Mouse (Mus musculus) thymus, adult 18-20 months (tissue): Measurements from ENCODE around the gene E2f8.

ENCODE experiments used
- DNase-seq, 2 experiments: peaks; one replicate each; pipeline ENCODE4 v3.0.0; 2022; ENCODE audit warnings: mixed read lengths in 2 of 2

Gene E2f8

DNA sequence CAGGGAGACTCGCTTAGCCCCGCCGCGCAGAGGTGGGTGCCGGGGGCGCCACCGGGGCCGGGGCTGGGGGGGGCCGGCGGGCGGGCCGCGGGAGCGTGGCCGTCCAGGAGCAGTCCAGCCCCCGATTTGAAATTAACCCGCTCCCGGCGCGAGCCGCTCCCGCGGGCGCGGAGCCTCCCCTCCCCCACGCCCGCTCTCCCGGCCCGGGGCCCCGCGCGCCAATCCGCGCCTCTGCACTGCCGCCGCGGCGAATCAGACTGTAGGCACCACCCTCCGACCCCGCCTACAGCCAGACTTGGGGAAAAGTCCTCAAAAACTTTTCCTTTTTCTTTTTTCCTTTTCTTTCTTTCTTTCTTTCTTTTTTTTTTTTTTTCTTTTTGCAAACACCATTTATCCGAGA is at the start of gene E2f8:
E2f8 (minus strand) TSS at position 111 of the 400 bp plus-strand sequence.
- DNase-seq = peak; percentile 64 to 65

DNA sequence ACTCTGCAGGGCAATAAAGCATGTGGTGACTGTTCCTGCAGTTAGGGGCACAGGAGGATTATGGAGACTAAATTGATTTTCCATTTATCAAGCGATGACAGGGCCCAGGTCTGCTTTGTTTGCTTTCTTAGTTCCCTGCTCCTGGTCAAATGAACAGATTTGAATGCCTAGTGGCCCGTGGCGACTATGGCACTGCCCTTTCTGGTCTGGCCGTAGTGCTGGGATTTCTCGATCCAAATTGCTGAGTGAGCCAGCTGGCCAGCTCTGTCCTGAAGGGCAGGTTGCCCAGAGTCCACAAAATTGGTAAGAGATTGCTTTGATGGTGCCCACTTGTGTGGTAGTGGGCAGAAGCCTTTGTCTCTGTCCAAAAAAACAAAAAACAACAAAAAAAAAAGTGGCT is 49.0 kb upstream of the E2f8 start:
- DNase-seq = no peak

DNA sequence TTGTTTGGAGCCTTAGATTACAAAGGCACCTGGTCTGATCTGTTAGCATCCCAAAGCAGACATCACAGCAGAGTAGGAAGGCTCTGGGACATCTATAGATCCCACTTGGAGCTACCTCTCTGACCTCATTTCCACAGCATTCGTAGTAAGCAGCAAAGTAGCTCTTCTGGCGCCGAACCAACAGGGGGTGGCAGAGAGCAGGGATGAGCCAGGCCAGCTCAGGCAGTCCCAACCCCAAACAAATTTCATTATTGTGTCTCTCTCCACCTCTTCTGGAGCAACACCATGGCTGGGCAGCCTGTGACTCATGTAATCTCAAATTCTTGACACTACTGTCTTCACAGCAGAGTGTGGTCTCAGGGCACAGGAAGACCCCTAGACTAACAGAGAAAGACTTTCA is 47.0 kb upstream of the E2f8 start:
- peak; percentile 19 to 30 for DNase-seq

DNA sequence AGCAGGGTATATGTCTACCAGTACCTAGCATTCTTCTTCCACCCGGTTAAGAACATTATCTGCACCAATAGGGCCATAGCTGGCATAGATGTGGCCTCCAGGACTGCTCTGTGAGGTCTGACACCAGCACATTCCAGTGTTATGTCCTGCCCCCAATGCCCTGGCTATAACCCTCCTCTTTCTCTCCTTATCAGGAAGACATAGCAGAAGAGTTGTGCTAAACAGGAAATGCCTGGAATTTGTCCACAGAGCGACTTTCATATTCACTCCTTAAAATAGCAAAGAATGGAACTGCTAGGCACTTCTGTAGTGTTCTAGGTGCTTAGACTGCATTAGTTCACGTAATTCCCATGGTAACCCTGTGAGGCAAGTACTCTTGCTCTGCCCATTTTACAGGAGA is 43.8 kb upstream of the E2f8 start:
- DNase-seq = no peak

DNA sequence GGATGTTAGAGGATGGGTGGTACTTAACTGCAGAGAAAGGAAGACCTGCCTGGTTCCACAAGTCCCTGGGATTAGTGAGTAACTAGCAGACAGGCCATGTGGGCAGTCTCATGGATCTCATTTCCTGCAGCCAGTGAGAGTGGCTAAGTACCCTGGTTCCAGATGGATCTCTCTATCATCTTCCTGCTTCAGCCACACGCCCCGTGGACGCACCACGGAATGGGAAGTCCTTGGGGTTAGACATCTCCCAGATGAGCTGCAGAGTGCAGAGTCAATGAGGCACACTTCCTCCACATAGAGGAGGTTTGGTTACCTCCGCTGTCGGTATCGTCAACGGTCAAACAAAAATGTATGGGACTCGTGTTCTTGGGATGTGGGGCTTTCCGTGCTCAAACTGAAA is 42.2 kb upstream of the E2f8 start:
- no peak for DNase-seq

DNA sequence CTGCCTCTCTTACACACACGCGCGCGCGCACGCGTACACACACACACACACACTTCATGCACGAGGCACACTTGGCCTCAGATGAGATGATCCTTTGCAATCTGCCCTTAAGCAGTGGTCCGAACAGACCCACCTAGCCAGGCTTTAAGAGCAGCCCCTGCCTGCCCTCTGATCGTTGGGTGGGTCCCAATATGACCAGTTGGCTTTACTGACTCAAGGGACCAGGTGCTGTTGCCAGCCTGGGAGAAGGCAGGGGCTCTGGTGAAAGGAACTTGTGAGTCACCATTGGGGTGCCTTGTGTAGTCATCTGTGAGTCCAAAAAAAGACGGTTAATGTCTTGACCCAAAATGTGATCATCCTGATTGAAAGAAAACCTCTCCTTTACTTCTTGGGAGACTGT is 37.0 kb upstream of the E2f8 start:
- no peak for DNase-seq

DNA sequence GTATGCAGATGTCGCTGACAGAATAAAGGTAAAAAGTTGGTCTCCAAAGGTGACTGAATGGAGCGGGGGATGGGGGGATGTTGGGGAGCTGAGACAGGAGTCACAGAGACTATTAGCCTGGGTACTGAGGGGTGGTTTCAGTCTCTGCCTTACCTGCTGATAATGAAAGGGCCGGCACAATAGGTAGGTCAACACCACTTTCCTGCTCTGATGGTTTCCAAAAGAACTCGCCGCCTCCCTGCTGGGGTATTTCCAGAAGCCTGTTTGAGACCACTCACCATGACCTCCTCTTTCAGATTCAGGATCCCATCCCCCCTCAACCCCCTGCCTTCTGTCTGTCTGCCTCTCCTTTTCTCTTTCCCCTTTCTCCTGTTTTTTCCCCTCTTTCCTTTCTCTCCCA is 36.6 kb upstream of the E2f8 start:
- DNase-seq = no peak

DNA sequence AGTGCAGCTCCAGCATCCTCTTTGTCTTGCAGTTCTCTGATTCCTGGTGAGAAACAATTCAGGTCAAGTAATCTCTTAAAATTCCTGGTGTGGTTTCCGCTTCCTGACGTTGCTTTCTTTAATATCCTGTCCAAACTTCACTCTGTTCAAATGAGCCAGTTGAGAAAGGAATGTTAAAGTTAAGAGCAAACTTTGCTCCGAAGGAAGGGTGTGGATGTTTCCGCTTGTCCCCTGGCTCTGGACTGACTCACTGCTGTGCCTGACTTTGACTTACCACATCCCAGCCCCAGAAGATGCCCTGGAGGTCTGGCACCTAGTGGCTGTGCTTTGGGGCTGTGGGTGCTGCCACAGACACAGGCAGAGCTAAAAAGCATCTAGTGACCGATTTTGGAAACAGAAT is 36.1 kb upstream of the E2f8 start:
- DNase-seq = no peak

DNA sequence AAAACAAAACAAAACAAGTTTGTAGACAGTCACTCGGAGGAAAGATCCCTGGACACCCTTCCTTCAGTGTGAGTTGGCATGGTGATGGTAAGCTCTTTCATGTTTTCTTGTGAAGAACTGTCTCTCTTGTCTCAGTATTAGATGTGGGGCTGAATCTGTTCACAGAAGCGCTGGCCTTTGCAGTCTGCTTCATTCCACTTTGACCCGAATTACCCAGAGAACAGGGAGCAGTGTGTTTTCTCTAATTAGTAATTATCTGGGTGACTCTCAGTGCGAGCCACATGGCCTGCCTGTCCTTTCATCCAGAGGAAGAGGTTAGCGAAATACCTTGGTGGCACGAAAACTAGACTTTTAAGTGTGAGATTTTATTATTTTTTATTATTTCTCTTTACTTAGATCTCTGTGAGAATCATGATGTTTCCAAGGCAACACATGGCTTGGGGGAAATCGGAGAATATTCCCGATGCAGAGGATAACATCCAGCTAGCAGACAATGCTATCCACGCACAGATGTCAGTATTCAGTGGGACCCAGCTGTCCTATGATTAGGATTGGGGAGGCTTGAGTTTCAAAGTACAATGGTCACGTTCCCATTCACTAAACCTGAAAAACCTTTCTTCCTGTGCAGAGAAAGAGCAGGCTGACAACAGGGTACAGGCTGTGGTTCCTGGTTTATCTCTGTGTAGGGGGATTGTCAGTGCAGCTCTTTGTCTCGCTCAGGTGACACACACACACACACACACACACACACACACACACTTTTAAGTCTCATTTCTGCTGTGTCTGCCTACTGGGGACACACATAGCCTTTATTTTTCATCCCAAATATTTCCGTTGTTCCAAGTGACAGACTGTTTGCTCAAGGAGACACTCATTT is 33.5 kb upstream of the E2f8 start:
- no peak for DNase-seq

DNA sequence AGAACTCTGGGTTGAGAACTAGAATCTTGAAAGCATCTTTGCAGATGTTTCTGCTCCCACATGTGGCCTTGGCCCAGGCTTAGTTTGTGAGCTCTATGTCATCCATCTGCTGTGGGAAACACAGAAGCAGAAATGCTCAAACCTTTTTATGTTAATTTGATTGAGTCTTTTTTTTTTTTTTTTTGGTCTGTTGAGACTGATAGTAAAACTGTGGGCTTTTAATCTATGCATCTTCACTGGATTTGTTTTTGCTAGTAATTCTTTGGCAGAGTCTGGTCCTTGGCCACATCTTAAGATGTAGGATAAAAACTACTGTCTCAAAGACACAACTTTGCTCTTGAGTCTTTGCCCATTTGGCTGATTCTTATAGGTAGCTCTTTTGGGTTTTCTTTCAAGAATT is 29.8 kb upstream of the E2f8 start:
- DNase-seq = no peak

DNA sequence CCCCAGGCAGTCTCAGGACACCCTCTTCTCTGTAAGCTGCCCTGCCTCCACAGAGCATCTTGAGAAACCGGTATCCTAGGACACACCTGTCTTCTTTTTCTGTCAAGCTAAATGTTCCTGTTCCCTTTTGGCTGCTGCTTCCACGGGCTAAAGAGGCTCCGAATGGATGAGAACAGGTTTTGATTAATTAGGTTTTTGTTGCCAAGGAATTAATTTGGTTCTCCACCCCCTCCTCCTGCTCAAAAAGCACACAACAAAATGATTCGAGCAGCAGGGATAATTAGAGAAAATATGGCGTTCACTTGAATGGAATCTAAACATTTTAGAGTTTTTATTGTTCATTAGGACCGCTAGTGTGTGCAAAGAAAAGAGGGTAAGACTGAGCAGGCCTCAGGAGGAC is 28.9 kb upstream of the E2f8 start:
- no peak for DNase-seq

DNA sequence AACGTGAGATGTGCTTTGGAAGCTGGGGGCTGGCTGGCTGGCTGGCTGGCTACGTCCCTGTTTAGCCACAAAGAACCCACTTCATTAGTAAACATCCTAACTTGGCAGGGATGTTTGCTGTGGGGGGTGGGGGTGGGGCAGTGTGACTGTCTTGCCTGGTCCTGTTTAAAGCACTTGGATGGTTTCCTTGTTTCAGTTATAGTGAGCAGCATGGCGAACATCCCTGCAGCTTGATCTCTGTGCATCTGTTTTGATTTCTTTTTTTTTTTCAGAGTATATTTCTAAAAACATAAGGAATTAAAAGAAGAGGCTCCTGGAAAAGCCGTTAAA is 27.9 kb upstream of the E2f8 start:
- DNase-seq = no peak

DNA sequence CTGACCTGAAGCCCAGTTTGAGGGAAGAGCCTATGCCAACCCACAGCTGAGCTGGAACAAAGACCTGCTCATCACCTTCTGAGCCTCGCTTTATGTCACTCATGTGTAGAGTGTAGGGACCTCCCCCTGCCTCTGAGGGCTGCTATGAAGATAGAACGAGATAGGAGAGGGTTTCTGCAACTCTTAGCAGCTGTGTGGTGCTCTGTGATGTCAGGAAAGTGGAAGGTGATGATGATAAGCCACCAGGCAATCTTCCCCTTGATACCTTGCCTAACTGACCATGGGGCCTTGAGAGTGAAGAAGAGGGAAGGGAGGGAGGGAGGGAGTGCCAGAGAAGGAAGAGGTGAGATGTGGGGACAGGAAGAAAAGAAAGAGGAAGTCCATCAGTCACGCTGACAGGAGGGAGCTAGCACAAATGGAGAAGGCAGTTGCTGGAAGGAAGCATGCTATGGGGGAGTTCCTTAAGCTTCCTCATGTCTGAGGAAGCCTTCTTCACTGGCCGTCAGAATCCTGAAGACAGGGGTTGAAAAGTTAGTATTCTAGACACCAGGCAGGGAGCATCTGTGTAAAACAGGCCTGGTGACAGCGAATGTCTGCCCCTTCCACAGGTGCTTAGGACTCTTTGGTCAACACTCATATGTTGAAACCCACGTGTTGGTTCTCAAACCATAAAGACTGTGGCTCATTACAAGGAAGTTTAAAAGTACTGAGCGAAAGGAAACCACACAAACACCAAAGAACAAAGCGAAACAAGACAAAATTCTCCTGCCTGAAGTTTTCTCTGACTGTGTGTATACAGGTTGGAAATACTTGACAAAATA is 27.3 kb upstream of the E2f8 start, which contains the start of gene Nav2:
Nav2 (plus strand) TSS at position 196 of the 821 bp plus-strand sequence.
- peak in 1 of 2 experiments; percentile 19 for DNase-seq

DNA sequence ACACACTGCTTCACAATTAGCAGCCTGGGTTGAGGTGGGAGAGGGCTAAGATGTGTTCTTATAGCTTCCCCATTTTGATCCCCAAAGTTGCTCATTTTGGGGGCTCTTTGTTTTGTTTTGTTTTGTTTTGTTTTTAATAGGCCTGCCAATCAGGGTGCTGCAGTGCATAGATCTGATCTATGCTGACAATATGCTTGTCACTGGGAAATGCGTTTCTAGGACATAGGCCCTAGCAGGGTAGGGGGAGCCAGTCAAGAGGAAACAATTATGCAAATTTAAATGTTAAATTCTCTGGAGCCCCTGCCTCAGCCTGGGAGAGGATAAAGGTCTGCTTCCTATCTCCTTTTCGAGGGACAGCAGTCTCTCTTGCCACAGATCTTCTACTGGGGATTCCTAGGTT is 21.1 kb upstream of the E2f8 start:
- DNase-seq = no peak

DNA sequence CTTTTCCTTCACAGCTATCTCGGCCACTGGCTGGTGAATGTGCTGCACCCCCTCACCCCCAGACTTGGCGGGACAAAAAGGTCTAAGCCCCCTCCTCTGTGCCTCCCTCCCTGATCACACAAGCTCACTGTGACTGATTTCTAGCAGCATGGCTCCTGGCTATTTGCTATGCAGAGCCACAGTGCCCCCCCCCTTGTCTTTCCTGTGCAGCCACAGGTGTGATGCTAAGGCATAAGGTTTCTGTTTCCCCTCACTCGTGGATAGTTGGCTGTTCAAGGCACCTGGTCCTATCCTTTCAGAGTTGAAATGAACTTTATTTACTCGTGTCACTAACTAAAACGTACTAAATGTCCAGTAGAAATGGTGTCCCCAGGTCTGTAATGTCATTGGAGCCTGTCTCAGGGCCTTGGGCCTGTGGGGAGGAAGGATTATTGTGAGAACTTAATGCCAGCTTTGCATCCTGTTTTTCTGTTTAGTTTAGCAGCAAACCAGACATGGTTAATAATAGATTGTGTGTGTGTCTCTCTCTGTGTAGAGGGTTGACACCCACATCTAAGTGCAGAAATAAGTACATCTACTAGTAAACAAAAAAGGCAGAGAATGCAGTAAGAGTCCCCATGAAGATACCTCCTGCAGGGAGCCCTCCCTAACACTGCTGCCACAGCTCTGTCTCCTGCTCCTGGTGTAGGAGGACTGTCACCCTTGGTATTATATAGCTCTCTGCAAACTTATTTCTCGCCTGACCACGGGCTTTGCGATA is 19.2 kb upstream of the E2f8 start:
- no peak for DNase-seq

DNA sequence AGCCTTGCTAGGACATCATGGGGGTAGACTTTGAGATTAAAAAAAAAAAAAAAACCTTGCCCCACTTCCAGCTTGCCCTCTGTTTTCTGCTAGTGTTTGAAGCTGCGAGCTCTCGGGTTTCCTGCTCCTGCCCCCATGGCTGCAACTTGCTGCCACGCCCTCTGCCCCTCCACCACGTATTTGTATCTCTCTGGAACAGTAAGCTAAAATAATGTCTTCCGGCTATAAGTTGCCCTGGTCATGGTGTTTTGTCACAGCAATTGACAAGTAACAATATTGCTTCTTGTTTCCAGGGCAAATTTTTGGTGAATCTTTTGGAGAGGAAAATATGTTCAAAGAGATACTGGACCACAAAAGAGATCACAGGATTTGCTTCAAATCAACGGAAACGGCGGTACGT is 17.0 kb upstream of the E2f8 start:
- DNase-seq = no peak

DNA sequence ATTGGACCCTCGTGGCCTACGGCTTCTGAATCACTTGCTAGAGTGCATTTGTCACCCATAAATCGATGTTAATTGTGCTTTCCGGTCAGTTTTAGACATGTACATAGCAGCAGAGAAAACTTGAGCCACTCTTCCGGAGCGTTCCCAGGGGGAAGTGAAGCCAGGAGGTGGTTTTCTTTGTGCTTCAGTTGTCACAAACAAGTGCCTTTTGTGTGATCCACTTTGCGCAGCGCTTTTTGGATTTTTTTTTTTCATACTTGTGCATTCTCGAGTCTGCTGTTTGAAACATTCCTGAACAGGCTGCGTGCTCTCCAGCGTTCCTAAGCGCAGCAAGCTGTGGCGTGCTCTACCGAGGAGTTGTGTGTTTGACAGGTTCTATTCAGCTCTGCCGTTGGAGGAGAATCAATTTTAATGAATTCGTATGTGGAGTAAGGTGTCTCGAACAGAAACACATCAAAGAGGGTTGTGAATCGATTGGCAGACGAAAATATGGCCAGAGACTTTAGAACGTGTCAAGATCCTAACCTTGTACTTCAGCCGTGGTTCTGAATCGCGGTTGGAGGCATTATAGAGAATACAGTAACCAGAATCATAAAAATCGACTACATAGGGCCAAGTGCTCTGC is 16.3 kb upstream of the E2f8 start:
- no peak for DNase-seq

DNA sequence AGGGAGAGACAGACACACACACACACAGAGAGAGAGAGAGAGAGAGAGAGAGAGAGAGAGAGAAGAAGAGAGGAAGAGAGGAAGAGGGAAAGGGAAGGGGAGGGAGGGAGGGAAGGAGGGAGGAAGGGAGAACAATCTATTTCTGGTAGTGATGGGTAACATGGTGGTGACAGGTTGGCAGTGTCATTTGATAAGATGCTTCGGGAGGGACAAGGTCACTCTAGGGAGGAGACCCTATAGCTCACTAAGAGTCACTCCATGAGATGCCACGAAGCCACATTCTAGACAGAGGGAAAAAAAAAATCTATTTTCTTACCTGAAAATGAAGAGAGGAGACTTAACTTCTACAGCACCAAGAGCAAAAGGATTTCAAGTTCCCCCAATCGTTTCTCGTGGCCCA is 14.7 kb upstream of the E2f8 start:
- DNase-seq = no peak

DNA sequence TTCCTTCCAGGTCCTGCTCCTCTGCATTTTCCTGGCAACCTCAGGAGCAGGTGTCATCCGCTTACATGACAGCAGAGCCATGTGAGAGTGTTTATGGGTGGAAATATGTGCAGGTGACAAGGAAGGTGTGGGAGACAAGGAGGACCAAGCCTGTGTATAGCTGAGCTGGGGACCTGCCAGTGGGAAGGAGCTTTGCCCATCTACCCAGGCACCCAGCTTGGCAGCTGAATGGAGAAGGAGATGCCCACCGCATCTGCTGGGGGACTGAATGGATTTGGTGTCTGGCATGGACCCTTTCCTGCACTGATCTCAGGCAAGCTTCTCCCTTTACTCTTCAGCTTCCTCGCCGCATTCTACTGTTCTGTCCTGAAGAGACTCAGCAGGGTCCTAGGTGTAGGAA is 14.1 kb upstream of the E2f8 start:
- no peak for DNase-seq

DNA sequence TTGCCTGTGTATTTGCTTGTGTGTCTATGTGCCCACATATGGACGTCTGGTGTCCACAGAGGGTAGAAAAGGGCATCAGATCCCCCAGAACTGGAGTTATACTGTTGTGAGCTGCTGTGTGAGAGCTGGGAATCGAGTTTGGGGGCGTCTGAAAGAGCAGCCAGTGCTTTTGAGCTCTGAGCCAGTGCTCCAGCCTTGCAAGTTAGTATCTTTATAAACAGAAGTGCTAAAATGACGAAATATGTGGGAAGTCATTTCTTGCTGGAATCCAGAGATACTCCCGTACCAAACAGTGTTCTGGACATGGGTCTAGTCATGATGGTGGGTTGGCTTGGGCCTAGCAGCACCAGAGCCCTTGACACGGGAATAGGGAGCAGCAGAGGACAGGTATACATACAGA is 13.4 kb upstream of the E2f8 start:
- DNase-seq = no peak

DNA sequence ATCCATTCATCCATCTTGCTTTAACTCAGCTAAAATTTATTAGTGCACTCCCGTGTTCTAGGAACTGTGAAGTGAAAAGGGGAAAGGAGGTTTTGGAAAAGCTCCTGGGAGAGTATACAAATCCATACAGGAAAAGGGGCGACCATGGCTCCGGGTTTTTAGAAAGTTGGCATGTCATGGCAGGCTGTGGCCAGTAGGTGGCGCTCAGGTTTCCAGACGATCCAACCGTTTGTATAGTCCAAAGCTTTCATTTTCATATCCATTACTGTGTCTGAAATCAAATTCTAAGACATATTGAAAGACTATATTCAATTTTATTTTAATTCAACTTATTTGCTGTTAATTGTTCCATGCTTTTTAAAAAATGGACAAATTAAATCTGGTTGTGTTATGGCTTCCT is 12.8 kb upstream of the E2f8 start:
- DNase-seq = peak in 1 of 2 experiments; percentile 27

DNA sequence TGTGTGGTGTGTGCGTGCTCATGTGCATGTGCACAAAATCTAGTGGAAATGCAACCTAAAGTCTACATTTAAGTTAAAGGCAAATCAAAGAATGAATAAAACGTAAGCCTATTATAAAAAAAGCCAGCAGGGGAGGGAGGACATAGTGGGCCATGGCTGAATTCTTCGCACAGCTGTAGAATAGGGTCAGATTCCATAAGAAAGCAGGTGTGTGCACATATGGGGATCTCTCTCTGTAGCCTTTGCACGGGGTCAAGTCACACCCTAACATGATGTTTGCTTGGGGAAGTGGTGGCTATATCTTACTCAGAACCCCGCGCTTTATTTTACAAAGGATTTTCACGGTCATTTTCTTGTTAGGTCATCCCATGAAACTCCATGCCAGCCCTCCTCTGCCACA is 11.7 kb upstream of the E2f8 start:
- DNase-seq = no peak

DNA sequence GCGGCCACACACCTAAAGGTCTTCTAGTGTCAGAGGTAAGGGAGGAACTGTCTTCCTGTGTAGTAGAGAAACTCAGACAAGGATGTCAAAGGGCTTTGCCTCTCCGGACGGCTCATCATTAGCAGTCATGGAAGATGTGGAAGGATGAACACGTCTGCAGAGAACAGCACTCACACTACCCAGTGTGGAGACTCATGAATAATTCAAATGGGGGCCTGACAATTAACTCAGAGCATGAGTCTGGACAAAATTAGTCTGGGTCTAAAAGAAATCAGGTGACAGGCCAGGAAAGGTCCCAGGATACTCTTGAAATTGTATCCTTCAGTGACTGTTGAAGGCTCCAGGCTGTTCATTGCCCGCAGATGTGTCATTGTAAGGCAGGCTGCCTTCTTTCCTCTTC is 9.6 kb upstream of the E2f8 start:
- DNase-seq = no peak
